Mouse (Mus musculus) kidney, embryonic 14.5 days (tissue): ENCODE results near the gene Cers6. TPM values are rescaled to one million over a fixed set of nuclear protein-coding genes. Genes with fewer than 3 reads are reported as not detected.
A peak's percentile ranks its signal among the peaks of the same experiment; 100 is the strongest.

Experiments used
- ATAC-seq: fragments of 200-750 bp; cut with Nextera tagmentation; 2 replicates; pipeline ENCODE4 v1.8.0; 2017; ENCODE audit warnings: moderate number of reproducible peaks, mild to moderate bottlenecking, moderate TSS enrichment, moderate library complexity; ENCODE audit not compliant: low FRiP score, low TSS enrichment
- H3K27ac ChIP-seq: fragments of 300-500 bp; sonication (generic); 2 replicates; pipeline ENCODE4 v1.5.1; 2014; ENCODE audit warnings: low read depth, mild to moderate bottlenecking, low read length, moderate library complexity, mixed read lengths
- H3K27me3 ChIP-seq: fragments of 300-500 bp; sonication (generic); 2 replicates; pipeline ENCODE4 v1.6.1; 2014; ENCODE audit warnings: mild to moderate bottlenecking, low read length; ENCODE audit not compliant: control insufficient read depth, insufficient read depth
- H3K36me3 ChIP-seq: fragments of 300-500 bp; sonication (generic); 2 replicates; pipeline ENCODE4 v1.6.1; 2014; ENCODE audit warnings: low read length, mixed read lengths; ENCODE audit not compliant: control insufficient read depth, insufficient read depth
- H3K4me1 ChIP-seq: fragments of 300-500 bp; sonication (generic); 2 replicates; pipeline ENCODE4 v1.6.1; 2014; ENCODE audit warnings: low read length, mixed read lengths; ENCODE audit not compliant: control insufficient read depth, insufficient read depth
- H3K4me2 ChIP-seq: fragments of 300-500 bp; sonication (generic); replicated peaks from 2 replicates; pipeline ENCODE4 v1.6.1; 2014; ENCODE audit warnings: low read depth, mild to moderate bottlenecking, low read length
- H3K4me3 ChIP-seq: fragments of 300-500 bp; sonication (generic); 2 replicates; pipeline ENCODE4 v1.5.1; 2014; ENCODE audit warnings: mild to moderate bottlenecking, low read length
- H3K9ac ChIP-seq: fragments of 300-500 bp; sonication (generic); 2 replicates; pipeline ENCODE4 v1.6.1; 2014; ENCODE audit warnings: low read depth, mild to moderate bottlenecking, low read length, moderate library complexity
- H3K9me3 ChIP-seq: fragments of 300-500 bp; sonication (generic); 2 replicates; pipeline ENCODE4 v1.6.1; 2016; ENCODE audit warnings: low read length; ENCODE audit not compliant: control insufficient read depth
- WGBS: fragments of 180-500 bp; shearing (Covaris S2); extraction: QIAGEN DNeasy Blood & Tissue Kit; methylation state at CpG from one replicate; pipeline ENCODE4 v1.1.7; 2014; 5-methylcytosine and 5-hydroxymethylcytosine counted together
- polyA plus RNA-seq: library from polyadenylated mRNA; unstranded; fragments of >200 nt; fragmentation: Nextera tagmentation; extraction: Ambion mirVana; gene quantifications from 2 replicates; pipeline ENCODE4 v1.2.1, GENCODE M21; 2014

The Cers6 gene
- polyA plus RNA-seq, 1 experiment from 2014 or later = 46.7 TPM

- Histone ChIP-seq H3K9me3 (no peaks in the 10 kb centered on the region), H3K4me2 (no peak overlapping the region), H3K36me3 (no peaks in the 10 kb centered on the region), H3K27me3 (no peaks in the 10 kb centered on the region), H3K9ac (no peak overlapping the region), H3K27ac (no peak overlapping the region), H3K4me3 (no peak overlapping the region), H3K4me1 (peaks cover 21% of the 10 kb centered on the region)
- 42% methylated on average over 15 of the region's 15 CpGs for WGBS
- peak; percentile 81 for ATAC-seq
These were observed 12.6 kb downstream of the Cers6 start for GRCm38 (mm10) chr2:68873653-68874441.

DNA sequence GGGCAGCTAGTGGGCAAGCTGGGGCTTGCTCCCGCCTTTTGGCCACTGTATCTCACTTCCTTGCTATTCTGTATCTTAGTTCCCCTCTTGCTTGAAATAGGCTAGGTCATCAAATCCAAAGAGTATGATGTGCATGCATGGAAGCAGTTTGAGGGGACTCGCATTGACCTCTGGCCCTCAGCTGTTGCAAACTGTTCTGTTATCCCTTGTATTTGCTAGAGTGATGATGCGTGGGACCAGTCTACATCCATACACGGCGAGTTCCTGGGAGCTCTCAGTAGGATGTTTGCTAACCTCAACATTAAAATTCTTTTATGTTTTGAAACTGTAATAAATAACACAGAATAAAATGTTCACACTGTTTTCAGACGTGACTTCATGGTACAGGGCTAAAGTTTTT lies 13.3 kb downstream of the Cers6 start:
- Histone ChIP-seq H3K9ac (no peak overlapping the region), H3K4me1 (peaks cover 21% of the 10 kb centered on the region), H3K9me3 (no peaks in the 10 kb centered on the region), H3K27ac (no peak overlapping the region), H3K4me3 (no peak overlapping the region), H3K36me3 (no peaks in the 10 kb centered on the region), H3K27me3 (no peaks in the 10 kb centered on the region), H3K4me2 (no peak overlapping the region)
- 84% methylated on average over 6 of the region's 6 CpGs for WGBS
- ATAC-seq = no peak

DNA sequence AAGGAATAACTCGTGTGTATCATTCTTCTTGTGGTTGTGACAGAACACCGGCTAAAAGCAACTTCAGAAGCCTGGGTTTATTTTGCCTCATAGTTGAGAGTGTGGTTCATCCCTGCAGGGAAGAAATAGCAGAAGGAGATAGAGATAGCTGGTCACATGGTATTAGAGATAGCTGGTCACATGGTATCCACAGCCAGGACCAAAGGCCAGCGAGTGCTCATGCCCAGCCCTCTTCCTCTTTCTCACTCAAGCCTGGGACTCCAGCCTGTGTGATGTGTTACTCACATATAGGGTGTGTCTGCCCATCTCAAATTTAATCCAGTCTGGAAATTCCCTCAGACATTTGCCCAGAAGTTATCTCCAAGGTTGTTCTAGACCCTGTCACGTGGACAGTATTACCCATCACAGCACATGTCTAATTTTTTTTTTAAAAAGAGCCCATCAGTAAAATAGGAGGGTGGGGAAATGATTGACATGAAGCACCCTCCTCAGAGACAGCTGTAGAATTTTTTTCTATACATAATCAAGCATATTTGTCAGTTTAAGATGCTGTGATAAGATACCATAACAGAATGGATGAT lies 17.9 kb downstream of the Cers6 start:
- Histone ChIP-seq H3K4me3 (no peak overlapping the region), H3K9ac (no peak overlapping the region), H3K4me2 (no peak overlapping the region), H3K27me3 (no peaks in the 10 kb centered on the region), H3K36me3 (no peaks in the 10 kb centered on the region), H3K4me1 (peaks cover 5% of the 10 kb centered on the region), H3K27ac (no peak overlapping the region), H3K9me3 (no peaks in the 10 kb centered on the region)
- WGBS = 94% methylated on average over 4 of the region's 4 CpGs
- ATAC-seq = no peak

- ATAC-seq = no peak
- Histone ChIP-seq H3K4me2 (no peak overlapping the region), H3K9me3 (no peaks in the 10 kb centered on the region), H3K4me1 (peaks cover 13% of the 10 kb centered on the region), H3K27ac (no peak overlapping the region), H3K27me3 (no peaks in the 10 kb centered on the region), H3K9ac (no peak overlapping the region), H3K4me3 (no peak overlapping the region), H3K36me3 (no peaks in the 10 kb centered on the region)
- WGBS = 63% methylated on average over 7 of the region's 7 CpGs
These were observed 23.3 kb downstream of the Cers6 start for GRCm38 (mm10) chr2:68884573-68884972.

DNA sequence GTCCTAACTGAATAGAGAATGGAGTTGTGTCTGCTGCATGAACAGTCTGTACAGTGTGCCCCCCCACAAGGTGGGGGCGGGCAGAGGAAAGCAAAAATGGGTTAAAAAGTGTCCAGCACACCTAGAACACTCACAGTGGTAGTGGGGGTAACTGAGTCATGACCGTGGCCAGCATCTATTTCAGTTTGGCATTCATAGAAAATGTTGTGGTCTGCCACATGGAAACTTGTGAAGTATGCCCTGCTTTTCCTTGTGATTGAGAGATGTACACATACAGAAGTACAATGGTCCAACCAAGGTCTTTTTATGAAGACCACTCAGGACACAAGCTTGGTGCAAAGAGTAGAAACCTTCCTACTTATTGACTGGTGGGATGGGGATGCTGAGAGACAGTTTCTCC lies 24.0 kb downstream of the Cers6 start:
- no peak overlapping the region for H3K9ac ChIP-seq
- H3K27ac ChIP-seq = no peak overlapping the region
- 94% methylated on average over 2 of the region's 2 CpGs for WGBS
- H3K9me3 ChIP-seq = no peaks in the 10 kb centered on the region
- H3K4me3 ChIP-seq = no peak overlapping the region
- no peaks in the 10 kb centered on the region for H3K27me3 ChIP-seq
- H3K36me3 ChIP-seq = no peaks in the 10 kb centered on the region
- no peak overlapping the region for H3K4me2 ChIP-seq
- no peak for ATAC-seq
- H3K4me1 ChIP-seq = peaks cover 13% of the 10 kb centered on the region

GRCm38 (mm10) chr2:68885766-68886496 lies 24.7 kb downstream of the Cers6 start:
- no peak overlapping the region for H3K27ac ChIP-seq
- no peaks in the 10 kb centered on the region for H3K9me3 ChIP-seq
- peak; percentile 60; the same call in 1 of the 2 replicates for ATAC-seq
- H3K4me1 ChIP-seq = peaks cover 13% of the 10 kb centered on the region
- H3K36me3 ChIP-seq = no peaks in the 10 kb centered on the region
- H3K9ac ChIP-seq = no peak overlapping the region
- H3K4me3 ChIP-seq = no peak overlapping the region
- no peaks in the 10 kb centered on the region for H3K27me3 ChIP-seq
- 29% methylated on average over 4 of the region's 4 CpGs for WGBS
- no peak overlapping the region for H3K4me2 ChIP-seq

- WGBS = 81% methylated on average over 4 of the region's 4 CpGs
- Histone ChIP-seq H3K9me3 (no peaks in the 10 kb centered on the region), H3K27me3 (no peaks in the 10 kb centered on the region), H3K4me2 (no peak overlapping the region), H3K9ac (no peak overlapping the region), H3K4me3 (no peak overlapping the region), H3K4me1 (peaks cover 13% of the 10 kb centered on the region), H3K36me3 (no peaks in the 10 kb centered on the region), H3K27ac (no peak overlapping the region)
- no peak for ATAC-seq
These were observed 25.4 kb downstream of the Cers6 start for GRCm38 (mm10) chr2:68886661-68887060.

- Histone ChIP-seq H3K36me3 (no peaks in the 10 kb centered on the region), H3K27me3 (no peaks in the 10 kb centered on the region), H3K9me3 (no peaks in the 10 kb centered on the region), H3K4me3 (no peak overlapping the region), H3K4me1 (peaks cover 13% of the 10 kb centered on the region), H3K9ac (no peak overlapping the region), H3K27ac (no peak overlapping the region), H3K4me2 (no peak overlapping the region)
- WGBS = 75% methylated on average over 3 of the region's 3 CpGs
- ATAC-seq = no peak
These were observed 27.0 kb downstream of the Cers6 start for GRCm38 (mm10) chr2:68888094-68888705.
